Mouse (Mus musculus) ovary, postnatal 36 days (tissue): Measurements from ENCODE around the gene Pdlim1.
"Not testable (repeated sequence)": the region's sequence is repeated elsewhere in the genome, so short reads cannot be mapped to it uniquely, and the experiment has no call there.

ENCODE experiments used
- DNase-seq: peaks from one replicate; pipeline ENCODE4 v3.0.0; 2022; ENCODE audit warnings: low spot score, mixed read lengths

Pdlim1 gene

DNA sequence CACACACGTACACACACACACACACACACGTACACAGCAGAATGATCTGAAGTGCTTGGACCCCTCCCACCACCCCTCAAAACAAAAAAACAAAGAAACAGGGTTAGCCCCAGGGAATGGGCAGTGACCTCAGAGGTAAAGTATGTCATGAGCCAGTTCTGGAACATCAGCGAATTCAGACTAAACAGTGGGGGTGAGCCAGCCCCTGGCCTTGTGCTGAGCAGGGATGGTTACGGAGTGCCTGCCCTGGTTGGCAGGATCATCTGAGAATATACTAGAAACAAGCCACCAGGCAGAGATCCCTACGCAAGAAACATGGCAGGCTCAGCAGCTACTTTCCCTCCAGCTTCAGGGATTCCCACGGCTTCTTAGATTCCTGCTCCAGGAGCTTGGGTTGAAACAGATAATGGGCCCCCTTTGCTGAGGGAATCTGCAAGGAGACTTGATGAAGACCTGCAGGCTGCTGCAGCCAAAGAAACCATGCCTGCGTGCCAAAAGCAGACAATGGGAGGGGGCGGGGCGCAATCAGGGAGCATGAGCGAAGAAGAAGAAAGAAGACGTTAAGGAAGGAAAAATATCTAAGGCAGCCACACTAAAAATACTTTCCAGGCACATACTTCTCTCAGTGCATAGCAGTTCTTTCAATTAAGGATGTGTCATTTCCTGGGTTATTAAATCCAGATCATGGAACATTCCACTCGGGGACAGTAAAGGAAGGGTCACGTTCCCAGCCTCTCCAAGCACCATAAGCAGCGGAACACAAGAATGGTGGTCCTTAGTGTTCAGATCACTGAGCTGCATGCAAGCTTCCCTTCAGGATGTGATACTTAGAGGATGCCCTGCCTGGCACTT is 30.6 kb downstream of the Pdlim1 start:
- peak; percentile 58 for DNase-seq

DNA sequence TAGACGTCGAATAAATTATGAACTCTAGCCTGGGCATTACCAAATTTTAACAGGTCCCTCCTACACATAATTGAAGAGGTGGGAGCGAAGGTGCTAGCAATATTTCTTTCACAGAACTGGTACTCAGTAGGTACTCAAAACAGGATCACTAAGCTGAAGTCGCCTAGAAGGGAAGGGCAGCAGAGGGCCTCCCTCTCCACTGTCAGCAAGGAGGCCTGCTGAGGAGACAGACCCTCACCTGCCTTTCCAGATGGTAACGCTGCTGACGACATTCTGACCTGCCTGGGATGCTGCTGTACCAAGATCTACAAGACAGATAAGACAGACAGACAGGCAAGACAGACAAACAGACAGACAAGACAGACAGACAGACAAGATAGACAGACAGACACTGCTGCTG is 31.3 kb downstream of the Pdlim1 start:
- no peak for DNase-seq

DNA sequence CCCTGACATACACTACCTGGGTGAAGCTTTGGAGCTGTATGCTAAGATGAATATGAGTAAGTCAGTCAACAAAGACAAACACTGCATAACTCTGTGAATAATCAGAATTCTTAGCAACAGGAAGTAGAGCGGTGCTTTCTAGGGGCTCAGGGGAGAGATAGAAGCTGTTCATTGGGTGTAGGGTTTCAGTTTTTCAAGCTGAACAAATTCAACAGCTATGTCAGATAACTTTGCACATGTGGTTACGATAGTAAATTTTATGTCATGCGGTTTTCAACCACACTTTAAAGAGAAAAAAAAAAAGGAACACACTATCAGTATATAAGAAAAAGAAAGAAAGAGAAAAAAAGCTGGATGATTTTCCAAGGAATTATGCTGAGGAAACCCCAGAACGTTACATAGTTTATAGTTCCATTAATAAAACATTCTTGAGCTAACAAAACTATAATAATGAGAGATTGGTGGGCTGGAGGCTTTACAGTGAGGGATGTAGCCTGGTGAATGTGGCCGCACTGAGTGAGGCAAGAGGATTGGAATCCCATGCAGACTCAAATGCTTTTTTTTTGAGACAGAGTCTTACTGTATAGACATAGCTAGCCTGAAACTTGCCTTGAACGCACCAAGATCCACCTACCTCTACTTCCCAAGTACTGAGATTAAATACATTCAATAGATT is 33.3 kb downstream of the Pdlim1 start:
- DNase-seq: no peak

DNA sequence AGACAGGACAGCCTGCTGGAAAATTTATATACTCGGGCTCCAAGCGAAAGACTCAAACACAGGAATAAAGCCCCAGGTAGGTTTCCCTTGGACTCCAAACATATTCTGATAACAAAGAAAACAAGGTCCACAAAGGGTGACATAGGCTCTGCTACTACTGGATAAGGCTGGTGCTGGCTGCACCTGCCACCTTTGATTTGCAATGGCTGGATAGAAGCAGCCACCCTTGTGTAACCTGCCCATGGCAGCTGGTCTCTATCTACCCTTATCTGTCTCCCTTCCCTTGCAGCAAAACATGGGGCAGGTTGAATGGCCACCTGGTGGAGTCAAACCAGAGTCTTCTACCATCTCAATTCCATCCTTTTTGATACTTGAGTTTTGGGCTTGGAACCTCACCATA is 39.1 kb downstream of the Pdlim1 start:
- no peak for DNase-seq

DNA sequence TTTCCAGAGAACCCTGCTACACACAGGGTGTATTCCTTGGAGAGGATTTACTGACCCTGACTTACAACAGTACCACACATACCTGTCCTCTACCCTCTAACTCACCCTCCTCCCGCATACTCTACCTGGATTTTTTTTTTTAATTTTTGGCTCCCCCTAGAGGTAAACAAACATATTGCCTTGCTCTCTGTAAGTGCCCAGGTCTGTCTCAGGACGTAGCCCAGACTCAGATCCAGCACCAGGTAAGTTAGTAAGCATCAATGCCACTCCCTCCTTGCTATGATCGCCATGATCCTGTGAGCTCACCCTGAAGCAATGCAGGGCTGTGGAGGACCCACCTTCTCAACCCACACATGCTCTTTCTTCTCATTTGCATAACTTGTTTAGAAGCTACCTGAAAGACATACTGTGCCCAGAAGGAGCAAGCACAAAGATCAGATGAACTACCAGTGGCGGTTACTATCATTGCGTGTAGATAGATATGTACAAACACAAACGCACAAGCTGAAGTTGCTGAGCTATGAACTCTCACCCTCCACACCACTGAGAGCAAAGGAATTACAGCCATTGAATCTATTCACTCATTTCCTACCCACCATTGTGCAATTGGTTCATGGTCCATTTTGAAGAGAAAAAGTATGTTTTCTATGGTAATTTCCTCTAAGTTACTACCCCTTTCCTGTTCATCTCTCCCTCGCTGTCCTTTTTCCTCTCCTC is 39.7 kb downstream of the Pdlim1 start:
- DNase-seq: no peak

DNA sequence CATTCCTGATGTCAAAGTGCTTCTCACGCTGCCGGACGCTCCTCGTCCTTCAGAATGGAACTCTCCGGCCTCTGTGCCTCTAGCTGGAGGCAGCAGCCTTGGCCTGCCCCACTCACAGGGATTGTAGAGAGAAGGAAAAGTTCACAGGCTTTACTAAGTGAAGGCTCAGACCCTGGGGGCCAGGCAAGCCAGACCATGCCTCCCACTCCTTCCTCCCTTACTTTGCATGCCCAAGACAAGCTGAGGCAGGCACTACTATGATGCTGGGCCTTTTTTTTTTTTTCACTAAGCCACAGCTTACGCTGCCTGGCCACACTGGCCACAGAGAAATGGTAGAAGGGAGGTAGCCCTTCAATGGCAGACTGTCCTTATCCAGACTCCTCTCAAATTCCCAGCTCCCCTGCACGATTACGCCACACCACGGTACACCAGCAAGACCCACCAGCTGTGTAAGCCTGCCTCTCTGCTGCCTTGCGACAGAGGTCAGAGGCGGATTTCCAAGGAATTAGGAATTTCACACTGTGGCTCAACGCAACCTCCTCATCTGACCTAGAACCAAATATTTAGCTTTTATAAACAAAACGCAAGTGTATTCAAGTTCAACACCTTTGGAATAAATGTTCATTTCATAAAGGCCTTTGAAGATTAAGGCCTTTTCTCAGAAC is 40.4 kb downstream of the Pdlim1 start:
- no peak for DNase-seq

DNA sequence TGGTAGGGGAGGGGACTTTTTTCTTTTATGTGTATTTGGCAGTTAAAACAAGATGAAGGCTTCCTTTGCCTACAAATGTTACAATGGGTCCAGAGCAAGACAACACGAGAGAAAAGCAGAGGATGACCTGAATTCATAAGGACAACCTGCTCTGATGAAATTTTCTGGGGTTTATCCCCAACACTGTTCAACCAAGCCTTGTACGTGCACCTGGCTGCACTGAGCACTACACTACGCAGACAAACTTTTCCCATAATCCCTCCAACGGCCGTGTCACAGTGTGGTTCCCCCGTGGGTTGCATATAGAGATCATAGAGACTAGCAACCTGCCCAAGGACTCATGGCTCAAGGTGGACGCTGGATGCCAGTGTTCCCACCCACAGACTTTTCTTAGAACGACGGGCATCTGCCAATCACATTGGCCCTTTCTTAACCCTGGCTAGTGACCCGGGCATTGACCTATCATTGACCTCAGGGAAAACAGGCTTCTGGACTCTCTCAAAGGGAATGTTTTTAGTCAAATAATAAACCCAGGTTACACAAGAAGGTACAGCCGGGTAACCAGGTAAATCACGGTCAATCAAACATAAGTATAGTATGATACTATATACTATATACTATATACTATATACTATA is 45.0 kb downstream of the Pdlim1 start:
- no peak for DNase-seq

DNA sequence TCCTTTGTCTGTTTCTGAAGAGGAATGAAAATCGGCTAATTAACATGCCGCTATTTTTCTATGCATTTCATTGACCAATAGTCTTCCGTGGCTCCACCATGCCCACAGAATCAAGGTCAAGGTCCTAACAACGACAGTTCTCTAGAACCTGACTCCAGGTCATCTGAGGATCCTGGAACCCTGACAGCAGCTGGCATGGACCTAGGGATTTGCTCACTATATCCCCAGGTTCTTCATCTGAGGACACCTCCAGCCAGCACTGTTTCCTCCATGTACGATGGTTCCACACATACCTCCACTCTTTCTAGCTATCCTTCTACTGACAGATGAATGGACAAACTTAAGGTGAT is 45.9 kb downstream of the Pdlim1 start:
- no peak for DNase-seq

DNA sequence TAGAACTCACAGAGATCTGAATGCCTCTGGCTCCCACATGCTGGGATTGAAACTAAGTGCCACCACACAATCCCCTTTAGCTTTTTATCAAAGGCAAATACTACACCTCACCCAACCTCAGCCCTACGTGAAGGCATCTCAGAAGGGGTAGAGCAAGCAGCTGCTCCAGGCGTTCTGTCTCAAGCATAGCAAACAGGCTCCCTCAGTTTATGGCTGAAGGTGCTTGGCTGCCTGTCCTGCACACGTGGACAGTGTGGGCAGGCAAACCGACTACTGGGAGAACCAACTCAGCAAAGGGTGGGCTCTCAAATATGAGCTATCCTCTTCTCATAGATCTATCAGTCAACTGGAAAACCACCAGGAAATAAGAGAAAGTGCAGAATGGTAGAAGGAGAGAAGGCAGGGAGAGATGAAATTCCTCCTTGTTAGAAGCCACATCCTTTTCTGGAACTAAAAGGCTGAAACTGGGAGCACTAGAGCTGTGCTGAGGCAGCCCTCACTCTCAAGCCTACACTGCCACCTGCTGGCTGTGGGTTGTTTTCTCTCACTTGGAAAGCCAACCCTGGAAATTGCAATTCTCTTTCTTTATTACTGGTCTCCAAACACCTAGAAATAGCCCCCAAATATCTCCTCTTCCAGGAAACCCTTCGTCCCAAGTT is 46.4 kb downstream of the Pdlim1 start:
- DNase-seq: peak; percentile 68

DNA sequence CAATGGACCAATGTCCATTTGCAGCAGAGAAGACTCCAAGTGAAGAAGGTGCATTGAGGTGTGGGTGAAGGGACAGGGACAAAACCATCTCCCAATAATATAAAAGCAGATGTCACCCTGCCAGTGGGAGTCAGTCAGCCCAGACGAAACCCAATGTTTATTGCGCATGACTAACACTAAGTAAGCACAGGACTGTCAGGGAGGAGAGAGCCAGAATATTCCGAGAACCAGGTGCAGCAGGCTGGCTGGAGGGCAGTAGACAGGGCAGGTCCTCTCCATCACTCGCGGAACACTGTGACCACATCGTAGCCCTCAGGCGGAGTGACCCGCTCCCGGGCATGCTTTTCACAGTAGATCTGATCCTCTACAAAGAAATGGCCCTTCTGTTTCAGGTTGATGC is 49.3 kb downstream of the Pdlim1 start:
- not testable (repeated sequence) for DNase-seq

DNA sequence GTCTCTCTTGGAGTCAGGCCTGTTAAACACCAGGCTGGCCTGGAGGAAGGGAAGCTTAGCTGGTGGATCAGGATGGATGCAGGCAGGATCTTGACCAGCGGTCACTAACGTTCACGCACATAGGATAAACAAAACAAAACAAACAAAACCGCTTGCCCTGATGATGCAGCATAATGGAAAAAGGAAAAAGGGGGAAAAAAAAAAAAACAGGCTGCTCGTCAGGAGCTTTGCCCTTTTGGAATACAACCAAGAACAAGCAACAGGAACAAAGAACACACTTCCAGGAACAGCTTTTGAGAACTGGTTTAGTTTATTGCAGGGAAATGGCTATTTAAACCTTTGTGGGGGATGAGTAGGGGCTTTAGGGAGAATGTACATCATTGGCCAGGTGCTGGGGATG is 50.8 kb downstream of the Pdlim1 start:
- no peak for DNase-seq

DNA sequence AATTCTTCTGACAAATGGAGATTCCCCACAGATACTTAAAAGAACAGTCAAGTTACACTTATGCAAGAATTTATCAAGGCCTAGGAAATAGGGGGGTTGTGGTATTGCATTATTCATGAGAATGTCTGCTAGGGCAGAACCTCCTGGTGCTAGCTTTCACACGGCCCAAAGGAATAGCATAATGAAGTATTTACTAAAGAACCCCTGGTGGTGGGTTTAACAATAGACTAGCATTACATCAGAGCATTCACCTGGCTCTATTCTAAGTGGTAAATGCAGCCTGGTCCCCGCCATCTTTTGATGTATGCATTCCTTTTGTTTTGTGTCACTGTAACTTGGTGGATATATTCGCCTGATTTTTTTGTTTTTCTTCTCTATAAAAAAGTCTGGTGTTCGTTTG is 68.7 kb downstream of the Pdlim1 start:
- DNase-seq: not testable (repeated sequence)

DNA sequence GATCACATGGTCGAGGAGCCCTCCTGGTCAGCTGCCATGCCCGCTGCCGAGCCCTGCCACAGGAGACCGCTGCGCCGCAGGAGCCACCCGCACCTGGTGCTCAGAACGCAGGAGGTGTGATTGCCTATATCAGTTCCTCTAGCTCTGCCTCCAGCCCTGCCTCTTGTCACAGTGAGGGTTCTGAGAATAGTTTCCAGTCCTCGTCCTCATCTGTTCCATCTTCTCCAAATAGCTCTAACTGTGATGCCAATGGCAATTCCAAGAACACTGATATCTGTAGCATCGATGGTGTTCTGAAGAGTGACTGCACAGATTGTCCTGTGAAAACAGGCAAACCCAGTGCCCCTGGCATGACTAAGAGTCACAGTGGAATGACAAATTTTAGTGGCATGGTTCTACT is 81.0 kb downstream of the Pdlim1 start:
- no peak for DNase-seq

DNA sequence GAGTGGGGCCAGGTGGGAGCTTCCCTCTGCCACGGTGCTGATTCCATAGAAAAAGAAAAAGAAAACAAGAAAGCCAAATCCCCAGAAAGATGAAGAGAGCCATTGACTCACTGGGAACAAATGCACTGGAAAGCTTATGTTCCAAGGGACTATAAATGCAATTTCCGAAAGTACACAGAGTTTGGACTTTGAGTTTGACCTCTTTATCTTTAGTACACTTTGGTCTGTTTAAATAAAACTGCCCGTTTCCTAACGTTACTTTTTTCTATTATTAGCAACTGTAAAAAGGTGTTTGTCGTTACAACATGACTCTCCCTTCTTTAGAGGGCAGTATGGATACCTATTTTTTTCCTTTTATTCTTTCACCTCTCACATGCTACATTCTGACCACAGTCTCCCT is 84.5 kb downstream of the Pdlim1 start, which contains the start of gene Cyp2c70:
Gene Cyp2c70 (minus strand): TSS at position 174 of the 400 bp plus-strand sequence.
- DNase-seq: no peak

DNA sequence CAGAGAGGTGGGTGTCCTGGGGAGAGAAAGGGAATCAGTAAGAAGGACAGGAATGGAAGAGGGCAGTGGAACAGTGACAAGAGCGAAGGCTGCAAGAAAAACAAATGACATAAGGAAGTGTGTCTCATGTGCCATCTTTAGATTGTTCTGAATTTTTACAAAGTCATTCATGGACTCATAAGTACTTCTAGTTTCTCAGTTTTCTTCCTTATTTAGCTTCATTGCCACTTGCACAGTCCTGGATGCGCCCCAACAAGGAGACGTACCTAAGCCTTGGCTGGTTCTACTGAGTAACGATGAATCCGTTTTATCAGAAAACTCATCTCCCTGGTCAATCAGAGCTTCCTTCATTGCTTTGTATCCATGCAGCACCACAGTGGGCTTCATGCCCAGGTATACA is 88.0 kb downstream of the Pdlim1 start:
- DNase-seq: no peak

DNA sequence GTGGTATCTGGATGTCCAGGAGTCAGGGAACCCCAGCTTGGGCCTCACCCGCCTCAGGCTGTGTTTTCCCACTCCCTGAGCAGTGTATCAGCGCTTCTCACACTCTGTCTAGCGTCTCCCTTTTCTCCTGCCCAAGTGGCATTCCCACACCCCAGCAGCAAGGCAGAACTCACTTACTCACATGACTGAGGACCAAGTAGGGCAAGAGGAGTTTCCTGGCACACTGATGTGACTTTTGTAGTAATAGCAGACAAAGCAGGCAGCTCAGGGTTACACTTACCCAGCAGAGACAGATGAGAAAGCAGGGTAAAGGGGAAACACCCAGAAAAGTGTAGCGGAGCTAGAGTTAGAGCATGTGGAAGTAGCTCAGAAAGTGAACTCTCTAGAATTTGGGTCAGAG is 93.3 kb downstream of the Pdlim1 start:
- DNase-seq: no peak
